Mouse (Mus musculus): Measurements from ENCODE around the gene Foxc1.

The Foxc1 gene

DNA sequence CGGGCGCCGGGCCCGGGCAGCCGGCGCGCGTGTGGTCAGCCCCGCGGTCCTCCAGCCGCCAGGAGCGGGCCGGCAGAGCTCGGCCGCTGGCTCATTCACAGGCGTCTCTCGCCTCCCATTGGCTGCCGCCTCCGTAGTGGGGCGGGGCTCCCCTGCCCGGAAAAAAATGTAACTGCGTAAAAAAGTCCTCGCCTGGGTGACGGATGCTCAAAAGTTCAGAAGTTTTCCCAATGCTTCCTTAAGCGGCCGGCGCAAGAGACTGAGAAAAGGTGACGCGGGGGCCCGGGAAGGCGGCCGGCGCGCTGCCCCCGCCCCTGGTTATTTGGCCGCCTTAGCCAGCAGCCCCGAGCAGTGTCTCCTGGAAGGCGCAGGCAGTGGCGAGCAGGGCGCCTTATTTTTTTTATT, at the start of gene Foxc1:
Foxc1 (plus strand) TSS at position 206 of the 405 bp plus-strand sequence.
- peak; percentile 79 for DNase-seq (ENCODE audit: low spot score)

DNA sequence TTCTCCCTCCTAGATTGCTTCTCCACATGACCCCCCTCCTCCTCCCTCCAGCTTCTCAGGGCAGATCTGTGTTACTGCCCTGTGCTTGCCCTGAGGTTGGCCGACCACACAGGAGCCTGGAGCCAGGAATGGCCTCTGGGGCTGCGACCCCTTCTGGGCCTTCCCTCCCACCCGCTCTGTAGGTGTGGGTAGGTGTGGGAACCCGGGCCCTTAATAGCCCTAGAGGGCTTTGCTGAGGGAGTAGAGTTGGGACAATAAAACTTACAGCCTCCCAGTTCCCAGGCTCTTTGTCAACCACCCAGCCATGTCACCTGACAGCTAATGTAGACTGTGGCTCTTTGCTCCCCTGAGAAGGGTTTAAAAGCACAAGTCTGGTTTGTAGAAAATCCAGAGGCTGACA, 46.0 kb upstream of the Foxc1 start:
- no peak for DNase-seq (ENCODE audit: low spot score)

DNA sequence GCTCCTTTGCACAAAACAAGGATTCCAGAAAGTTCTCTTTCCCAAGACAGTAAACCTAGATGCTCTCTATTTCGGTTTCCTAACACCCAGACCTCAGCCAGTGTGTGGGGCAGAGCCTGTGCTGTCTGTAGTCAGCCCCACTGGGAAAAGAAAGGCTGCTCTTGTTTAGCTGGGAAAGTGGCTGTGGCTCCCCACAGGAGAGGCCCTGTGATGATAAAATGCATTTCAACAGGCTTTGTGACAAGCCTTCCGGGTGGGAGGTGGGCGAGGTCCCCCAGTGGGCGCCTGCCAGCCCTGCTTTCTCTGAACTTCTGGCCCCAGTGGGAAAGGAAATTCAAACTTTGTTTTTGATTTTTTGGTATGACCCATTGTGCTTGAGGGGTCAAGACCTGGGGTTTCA, 45.4 kb upstream of the Foxc1 start:
- DNase-seq (ENCODE audit: low spot score): no peak

DNA sequence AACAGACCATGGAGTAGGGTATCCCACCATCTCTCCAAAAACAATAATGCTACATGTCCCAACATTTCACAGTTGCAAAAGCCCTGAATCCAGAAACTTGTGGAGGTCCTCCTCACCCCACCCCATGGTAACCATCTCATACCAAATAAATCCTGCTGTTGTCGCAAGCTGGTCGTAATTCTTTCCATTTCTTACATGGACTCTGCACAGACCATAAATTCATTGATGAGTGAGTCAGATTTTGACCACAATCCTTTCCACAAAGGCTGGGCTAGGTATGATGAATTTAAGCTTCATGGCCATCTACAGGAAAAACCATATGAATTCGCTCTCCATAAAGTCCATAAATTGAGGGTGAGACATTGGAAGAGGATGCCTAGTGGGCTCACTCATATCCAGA, 42.0 kb upstream of the Foxc1 start:
- no peak for DNase-seq (ENCODE audit: low spot score)

DNA sequence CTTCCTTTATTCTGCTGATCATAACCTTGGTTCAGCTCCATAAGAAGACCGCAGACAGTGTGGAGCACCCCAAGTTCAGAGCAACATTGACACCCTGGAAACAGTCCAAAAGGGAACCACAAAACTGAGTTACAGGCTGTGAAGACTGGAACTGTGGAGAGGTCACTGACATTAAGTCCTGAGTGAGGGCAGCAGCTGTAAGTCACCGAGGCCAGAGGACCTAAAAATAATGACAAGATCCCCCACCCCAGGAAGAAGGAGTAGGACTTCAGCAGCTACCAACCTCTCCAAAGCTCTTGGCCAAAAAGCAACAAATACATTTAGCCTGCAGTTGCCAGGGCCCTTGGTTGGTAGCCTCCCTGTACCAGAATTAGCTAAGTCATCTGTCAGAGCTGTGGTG, 40.9 kb upstream of the Foxc1 start:
- DNase-seq (ENCODE audit: low spot score): no peak

DNA sequence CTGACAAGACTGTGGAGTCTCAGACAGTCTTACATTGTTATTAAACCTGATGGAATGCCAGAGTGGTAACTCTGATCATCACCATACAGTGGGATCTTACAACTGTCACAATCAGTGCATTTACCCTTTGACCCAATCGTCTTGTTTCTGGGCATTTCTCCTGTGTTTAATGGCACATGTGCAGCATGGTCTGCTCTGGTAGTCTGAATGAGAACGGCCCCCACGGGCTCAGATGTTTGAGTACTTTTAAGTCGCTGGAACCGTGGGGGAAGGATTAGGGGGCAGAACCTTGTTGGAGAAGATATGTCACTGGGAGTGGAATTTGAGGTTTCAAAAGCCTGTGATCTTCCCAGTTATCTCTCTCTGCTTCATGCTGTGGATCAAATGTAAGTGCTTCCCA, 33.6 kb upstream of the Foxc1 start:
- DNase-seq (ENCODE audit: low spot score): no peak

DNA sequence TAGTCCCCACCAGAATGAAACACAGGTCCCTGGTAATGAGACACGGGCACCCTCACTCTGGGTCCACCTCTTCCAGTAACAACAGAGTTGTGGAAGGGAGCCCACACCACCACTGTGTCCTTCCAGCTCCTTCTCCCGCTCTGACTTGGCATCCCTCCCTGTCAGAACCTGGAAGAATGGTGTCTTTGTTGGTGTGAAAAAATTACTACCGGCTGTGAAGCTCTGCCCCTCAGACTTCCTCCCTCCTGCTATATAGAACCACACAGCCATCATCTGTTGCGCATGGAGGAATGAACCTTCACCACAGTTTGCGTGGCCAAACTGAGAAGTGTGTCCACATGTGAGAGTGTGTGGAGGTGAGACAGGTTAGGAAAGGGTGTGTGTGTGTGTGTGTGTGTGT, 30.7 kb upstream of the Foxc1 start:
- no peak for DNase-seq (ENCODE audit: low spot score)

DNA sequence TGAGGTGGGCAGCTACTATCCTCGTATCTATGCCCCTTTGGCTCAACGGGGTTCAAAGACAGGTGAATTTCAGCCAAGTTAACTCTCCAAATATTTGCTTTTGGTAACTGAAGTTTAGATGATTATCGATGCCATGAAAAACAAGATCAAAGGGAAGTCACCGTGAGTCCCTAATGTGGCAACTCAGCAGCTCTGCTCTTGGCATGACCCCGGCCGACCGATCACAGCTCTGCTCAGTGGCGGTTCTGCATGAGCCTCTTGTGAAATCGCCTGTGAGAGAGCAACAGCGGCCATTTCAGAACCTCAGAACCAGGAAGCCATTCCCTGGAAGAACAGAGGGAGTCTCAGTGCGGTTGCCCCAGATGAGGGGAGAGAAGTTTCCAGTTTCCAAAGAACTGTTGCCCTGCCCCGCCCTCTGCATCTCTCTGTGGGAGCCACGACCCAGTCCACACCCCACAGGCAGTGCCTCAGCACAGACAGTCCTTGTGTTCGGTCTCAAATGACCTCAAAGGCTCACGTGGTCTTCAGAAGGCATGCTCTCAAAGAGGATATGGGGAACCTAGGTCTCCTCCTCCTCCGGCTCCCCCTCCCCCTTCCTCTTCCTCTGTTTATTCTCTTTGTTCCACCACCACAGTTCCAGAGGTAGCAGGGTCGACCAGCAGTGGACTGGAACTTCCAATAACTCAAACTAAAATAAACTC, 27.0 kb upstream of the Foxc1 start:
- DNase-seq (ENCODE audit: low spot score): no peak

DNA sequence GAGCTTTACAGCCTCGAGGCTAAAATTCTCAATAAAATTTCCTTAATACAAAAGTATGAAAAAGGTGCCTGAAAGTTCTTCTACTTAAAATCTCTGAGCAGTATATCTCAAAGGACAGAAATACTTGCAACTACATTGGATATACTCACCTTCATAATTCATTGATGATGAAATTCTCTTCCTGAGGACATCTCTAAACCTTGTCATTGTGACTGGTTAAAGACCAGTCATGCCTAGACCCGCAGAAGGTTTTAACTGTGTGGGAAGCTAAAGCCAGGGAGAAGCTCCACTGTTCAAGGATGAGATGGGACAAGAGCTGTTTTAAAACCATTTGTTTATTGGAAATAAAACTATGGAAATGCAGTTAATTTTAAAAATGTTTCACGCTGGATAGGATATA, 26.1 kb upstream of the Foxc1 start:
- no peak for DNase-seq (ENCODE audit: low spot score)

DNA sequence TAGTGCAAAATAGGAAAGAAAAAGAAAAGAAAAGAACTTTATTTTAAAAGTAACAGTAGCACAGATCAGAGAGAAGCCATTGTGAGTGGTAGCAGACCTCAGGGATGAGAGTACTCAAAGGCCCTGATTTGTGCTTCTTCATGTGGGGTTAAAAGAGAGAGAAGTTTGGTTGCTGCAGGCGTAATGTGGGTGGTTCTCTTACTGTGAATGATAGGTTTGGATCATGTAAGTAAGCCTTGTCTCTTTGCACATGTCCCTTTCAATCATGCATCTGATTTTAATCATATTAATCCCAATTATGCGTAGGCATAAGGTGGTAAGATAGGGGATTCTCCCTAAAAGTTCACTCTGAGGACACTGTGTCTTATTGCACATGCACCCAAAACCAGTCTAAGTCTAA, 24.4 kb upstream of the Foxc1 start:
- DNase-seq (ENCODE audit: low spot score): no peak

DNA sequence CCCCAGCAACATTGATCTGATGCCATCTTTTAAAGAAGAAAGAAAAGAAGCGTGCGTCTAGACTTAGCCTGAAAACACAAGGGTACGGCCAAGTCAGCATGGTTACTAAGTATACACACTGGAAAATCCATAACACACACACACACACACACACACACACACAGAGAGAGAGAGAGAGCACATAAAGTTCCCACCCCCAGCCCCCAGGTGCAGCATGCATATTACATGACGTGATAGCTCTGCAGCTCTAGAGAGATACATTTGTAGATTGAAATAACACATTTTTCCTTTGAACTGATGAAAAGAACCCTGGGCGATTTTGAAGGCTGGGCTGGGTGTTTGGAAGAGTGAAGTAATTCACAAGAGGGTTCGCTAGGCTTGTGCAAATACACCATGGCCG, 21.7 kb upstream of the Foxc1 start:
- DNase-seq (ENCODE audit: low spot score): no peak

DNA sequence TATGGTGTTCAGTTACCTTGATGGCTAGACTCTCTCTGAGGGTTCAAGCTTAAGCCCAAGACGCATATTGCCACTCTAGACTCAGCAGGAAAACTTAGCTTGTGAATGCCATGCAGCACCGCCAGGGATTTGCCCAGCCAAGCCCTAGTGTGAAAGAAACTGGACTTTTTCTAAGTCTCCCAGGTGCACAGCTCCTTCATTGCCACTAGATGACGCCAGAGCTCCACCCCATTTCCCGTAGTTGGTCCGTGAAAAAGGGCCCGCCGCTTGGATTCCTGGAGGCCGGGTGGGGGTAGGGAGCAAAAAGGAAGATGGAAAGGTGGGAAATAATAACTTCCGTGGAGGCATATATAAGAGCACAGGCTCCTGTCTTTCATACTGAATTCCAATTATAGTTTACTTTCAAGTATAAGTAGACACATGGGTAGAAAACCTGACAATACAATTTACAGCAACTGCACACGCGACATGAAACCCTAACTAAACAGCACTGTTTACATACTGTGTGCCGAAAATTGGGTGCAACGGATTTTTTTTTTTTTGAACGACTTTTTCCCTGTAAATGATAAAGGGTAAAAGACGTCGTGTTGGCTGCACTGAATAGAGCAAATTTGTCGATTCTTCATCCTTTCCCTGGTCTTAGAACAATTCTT, 13.8 kb upstream of the Foxc1 start:
- DNase-seq (ENCODE audit: low spot score): peak; percentile 14

DNA sequence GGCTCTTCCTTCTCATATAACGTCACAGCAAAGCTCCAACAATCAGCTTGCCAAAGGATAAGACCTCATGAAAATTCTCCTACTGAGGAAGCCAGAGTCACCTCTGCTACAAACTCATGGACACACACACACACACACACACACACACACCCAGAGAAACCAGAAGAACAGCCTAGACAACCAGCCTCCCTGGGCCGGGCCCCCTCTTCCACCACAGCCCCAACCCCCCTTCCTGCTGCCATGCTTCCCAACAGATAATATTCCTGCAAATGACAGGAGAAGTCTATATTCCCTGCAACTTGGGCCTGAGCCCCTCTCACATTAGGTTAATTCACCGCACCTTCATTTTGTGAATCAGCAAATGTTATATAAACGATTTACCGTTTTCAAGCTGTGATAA, 13.3 kb upstream of the Foxc1 start:
- no peak for DNase-seq (ENCODE audit: low spot score)

DNA sequence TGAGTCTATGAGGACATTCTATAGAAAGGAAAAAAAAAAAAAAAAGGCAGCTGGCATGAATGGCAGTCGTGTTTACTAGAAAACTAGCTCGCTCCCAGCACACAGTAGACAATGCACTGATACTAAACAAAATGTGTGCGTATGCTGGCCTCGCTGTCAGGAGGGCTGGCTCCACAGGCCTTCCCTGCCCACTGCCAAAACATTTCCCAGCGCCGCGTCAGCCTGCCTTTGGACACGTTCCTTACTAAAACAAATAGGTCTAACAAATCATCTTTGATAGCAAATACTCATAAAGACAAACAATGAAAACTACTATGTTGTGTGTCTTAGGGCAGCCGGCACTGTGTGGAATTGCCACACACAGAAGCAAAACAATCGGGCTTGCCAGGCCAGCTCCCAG, 9.1 kb upstream of the Foxc1 start:
- no peak for DNase-seq (ENCODE audit: low spot score)

DNA sequence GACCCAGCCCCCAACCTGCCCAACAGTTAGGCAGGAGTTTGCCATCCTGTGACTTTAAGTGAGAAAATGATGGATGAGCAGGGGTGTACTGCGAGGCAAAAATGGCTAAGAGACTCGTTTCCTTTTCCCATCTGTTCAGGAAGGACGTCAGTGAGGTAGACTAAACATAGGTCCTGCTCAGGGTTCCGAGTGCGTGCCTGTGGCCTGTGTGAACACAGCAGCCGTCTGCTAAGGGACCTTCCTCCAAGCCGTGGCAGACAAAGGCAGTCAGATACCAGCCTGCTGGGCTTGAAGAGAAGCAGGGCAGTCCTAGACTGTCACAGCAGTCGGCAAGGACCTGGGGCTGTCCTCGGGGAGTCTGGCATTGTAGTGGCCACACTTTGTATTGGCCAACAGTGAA, 8.4 kb upstream of the Foxc1 start:
- no peak for DNase-seq (ENCODE audit: low spot score)

DNA sequence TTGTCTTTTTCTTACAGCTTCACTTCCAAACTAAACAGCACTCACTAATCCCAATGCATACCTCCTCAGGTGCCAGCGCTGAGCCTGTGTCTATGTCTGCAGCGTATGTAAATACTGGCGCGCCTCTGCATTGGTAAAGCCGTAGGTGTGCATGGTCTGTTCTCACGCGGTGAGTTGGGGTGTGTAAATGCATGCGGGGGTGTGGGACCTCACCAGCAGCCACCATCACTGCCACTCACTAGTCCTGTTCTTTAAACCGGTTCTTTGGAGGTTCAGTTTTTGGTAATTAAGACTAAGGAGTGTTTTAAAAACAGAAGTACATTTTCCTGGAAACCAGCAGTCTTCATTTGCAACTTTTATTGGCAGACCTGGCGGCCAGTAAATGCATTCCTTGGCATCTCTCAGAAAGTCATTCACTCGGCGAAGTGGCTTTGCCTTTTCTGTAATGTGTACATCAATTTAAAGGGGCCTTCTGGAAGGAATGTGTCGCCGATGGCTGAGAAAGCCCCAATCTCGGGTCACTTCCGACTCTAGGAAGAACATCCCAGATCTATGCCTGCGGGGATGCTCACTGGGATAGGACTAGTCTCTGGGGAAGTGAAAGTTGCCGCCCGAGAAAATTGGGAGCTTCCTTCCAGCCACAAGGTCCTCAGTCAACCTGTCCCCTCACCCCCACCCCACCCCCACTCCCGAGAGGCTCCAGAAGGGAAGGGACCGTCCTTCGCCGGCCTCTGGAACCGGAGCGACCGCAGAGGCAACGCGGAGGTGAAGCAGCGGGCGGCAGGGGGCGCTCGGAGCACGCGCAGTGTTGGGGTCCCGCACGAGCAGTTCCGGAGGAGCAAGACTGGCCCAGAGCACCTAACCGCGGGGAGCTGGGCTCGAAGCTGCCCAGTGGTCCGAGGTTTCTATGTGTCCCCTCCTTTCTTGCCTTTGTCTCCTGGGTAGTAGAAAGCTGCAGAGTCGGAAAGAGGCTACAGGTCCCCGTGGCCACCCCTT, 5.6 kb upstream of the Foxc1 start:
- DNase-seq (ENCODE audit: low spot score): peak; percentile 67

DNA sequence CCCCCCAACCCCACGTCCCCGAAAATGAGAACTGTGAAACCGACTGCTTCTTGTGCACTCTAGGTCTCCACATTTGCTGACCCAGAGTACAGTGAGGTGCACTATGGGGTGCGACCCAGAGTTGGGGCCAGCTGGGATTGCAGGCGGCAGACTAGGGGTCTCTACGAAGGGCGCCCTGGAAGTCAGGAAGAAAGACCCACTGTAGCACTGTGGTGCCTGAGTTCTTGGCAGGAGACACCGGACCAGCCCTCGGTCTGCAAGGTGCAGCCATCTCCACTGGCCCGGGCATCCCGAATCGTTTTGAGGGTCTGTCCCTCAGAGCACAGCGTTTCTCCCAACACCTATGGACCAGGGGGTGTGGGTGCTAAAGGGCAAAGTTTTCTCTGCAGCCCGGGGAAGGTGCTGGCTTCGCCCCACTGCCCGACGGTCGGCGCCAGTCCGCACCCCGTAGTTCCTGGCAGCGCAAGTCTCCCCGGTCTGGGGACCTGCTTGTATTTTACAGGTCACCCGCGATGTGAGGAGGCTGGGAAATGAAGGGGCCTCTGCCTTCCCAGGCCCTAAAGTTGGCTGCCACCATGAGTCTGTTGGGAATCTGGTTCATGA, 4.6 kb upstream of the Foxc1 start:
- DNase-seq (ENCODE audit: low spot score): no peak

DNA sequence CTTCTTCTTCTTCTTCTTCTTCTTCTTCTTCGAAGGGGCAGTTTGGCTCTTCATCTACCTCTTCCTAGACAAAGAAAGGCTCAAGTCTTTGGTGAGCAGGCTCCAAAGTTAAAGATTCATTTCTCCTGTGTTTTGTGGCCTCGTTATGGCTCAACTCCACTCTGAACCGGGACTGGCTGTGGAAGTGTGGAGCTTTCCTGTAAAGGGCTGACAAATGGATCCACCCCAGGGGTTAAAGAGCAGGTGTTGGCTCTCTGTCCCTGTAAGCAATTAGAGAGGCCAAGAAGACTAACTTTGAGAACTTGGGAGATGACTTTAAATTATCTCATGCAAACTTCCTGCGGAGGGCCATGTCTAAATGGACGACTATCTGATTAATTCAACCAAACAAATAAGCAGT, 4.0 kb upstream of the Foxc1 start:
- no peak for DNase-seq (ENCODE audit: low spot score)

DNA sequence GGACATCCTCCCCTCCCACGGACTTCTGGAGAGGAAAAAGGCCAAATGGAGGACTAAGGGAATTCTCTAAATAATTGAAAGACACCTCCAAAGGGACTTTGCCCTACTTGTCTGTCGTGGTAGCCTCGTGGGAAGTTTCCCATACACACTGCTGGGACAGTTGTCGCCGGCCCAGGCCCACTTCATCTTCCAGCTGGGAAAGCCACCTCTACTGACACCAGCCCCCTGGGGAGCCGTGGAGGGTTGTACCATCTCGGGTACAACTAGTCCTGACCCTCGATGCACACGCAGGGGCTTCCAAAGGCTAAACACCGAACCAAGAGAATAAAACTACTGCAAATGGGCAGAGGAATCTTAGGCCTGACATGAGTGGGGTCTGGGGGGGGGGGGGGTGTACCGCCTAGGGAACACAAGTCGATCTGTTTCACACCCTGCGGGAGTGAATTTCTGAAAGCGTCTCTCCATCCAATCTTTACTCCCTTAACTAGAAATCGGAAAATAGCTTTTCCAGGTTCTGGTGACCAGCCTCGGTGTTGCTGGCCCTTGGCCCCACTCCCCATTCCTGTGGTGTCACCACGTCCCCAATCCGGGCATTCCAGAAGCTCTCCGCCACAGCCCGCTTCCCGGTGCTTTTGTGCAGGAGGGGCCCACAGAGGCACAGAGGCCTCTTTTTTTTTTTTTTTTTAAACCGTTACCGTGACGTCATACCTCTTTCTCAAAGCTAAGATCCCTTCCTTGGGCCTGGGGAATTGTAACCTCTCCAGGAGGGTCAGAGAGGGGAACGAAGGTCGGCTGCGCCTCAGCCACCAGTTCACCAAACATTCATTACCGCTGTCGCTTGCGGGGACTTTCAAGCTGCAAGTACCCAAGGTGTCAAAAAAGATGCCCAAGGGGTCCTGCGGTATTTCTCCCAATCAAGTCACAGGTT, 3.0 kb upstream of the Foxc1 start:
- DNase-seq (ENCODE audit: low spot score): no peak

DNA sequence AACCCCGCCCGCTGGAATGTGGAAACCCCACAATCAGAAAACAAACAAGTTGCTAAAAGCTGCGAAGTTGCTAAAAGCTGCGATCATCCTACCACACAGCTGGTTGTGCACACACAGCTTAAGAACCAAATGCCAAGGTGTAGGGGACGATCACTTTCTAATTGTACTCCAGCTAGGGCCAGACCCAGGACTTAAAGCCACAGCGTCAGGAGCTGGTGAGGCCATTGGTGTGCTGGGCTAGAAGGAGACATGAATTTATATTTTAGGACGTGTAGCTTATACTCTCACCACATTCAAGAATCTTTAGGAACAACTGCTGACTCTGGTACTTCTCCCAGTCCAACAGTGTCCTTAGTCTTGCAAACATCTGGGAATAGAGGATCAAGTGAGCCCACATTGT, 1.9 kb upstream of the Foxc1 start:
- no peak for DNase-seq (ENCODE audit: low spot score)

DNA sequence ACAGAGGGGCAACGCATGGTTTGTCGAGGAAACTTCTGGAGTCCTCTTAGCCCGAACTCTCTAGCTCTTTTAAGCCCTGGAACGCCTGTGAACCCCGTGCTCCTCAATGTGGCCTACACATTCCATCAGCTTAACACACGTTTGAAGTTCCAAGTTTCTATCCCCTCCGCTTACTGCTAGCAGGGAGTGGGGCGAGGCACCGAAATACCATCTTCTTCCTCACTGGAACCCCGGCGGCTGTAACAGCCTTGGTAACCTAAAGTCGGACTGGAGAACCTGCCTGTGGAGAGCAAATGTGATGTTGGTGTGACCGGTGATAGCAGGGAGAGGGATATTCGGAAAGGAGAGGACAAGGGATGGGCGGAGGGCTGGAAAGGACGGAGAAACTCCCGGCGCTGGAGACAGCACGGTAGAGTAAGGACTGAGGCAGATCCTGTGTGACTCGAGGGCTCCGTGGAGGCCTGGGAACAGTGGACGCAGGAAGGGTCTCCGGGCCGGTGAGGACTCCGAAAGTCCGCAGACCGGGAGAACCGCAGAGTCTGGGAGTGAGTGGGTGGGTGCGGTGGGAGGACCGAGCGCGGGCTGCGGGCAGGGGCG, 504 bp upstream of the Foxc1 start:
- DNase-seq (ENCODE audit: low spot score): no peak

Data from testis, postnatal 14 days (tissue).